Mouse (Mus musculus) ES-E14 (cell line): Measurements from ENCODE around the gene Zcchc7. TPM values are rescaled to one million over a fixed set of nuclear protein-coding genes. Genes with fewer than 3 reads are reported as not detected.

ENCODE experiments used
- DNase-seq: peaks from one replicate; pipeline ENCODE4 v3.0.0-alpha.2; 2013; ENCODE audit warnings: low read depth, low spot score
- H3K27ac ChIP-seq: 2 replicates; pipeline ENCODE4 v1.5.1; 2012; ENCODE audit warnings: low read depth, mild to moderate bottlenecking, low read length, moderate library complexity, mixed read lengths; ENCODE audit not compliant: poor library complexity, insufficient read depth, severe bottlenecking
- H3K36me3 ChIP-seq: 2 replicates; pipeline ENCODE4 v1.6.1; 2012; ENCODE audit warnings: mild to moderate bottlenecking, low read length, moderate library complexity, mixed read lengths; ENCODE audit not compliant: control insufficient read depth, poor library complexity, insufficient read depth, severe bottlenecking
- H3K4me1 ChIP-seq, 2 experiments: fragments of 150-350 bp in 1 of 2; sonication (generic) in 1 of 2; 2 replicates each; pipeline ENCODE4 v1.6.1; 2012; ENCODE audit warnings: low read length in 2 of 2, mild to moderate bottlenecking in 1 of 2, mixed read lengths in 1 of 2; ENCODE audit not compliant: control insufficient read depth in 2 of 2, insufficient read depth in 2 of 2, poor library complexity in 1 of 2
- H3K4me3 ChIP-seq, 2 experiments: fragments of 150-350 bp in 1 of 2; sonication (generic) in 1 of 2; 2 replicates each; pipeline ENCODE4 v1.5.1; 2012; ENCODE audit warnings: low read length in 2 of 2, low read depth in 1 of 2, mild to moderate bottlenecking in 1 of 2, mixed read lengths in 1 of 2; ENCODE audit not compliant: insufficient read depth in 1 of 2, poor library complexity in 1 of 2, severe bottlenecking in 1 of 2
- H3K9ac ChIP-seq: 2 replicates; pipeline ENCODE4 v1.6.1; 2012; ENCODE audit warnings: low read depth, mild to moderate bottlenecking, low read length, mixed read lengths; ENCODE audit not compliant: poor library complexity, insufficient read depth, severe bottlenecking
- H3K9me3 ChIP-seq: fragments of 150-350 bp; sonication (generic); 2 replicates; pipeline ENCODE4 v1.6.1; 2012; ENCODE audit warnings: low read depth, mild to moderate bottlenecking, low read length; ENCODE audit not compliant: control insufficient read depth, insufficient read depth
- CHD2 ChIP-seq: IDR thresholded peaks from 2 replicates; pipeline ENCODE4 v1.6.1; 2014; ENCODE audit warnings: mild to moderate bottlenecking, low read depth, low read length, inconsistent platforms
- HCFC1 ChIP-seq: IDR thresholded peaks from 2 replicates; pipeline ENCODE4 v1.6.1; 2012; ENCODE audit warnings: low read length, inconsistent platforms, borderline replicate concordance; ENCODE audit not compliant: insufficient read depth
- MAFK ChIP-seq: IDR thresholded peaks from 2 replicates; pipeline ENCODE4 v1.6.1; 2014; ENCODE audit warnings: mild to moderate bottlenecking, low read depth, low read length, inconsistent platforms; ENCODE audit not compliant: insufficient read depth
- ZC3H11A ChIP-seq: IDR thresholded peaks from 2 replicates; pipeline ENCODE4 v1.6.1; 2012; ENCODE audit warnings: low read depth, mild to moderate bottlenecking, inconsistent platforms, low read length, borderline replicate concordance
- ZNF384 ChIP-seq: IDR thresholded peaks from 2 replicates; pipeline ENCODE4 v1.6.1; 2012; ENCODE audit warnings: low read depth, low read length, inconsistent platforms
- in situ Hi-C, 2 experiments: fragments of 600-800 bp; cut with MboI; formaldehyde crosslinking; loops; one replicate each; pipeline ENCODE4 v1.15.1; 2025; ENCODE audit warnings: low sequenced_read_pairs in 2 of 2, inconsistent platforms in 1 of 2; ENCODE audit not compliant: unreplicated experiment in 2 of 2
- total RNA-seq: library from RNA; depleted of rRNA; stranded (reverse); fragments of 300-350 nt; gene quantifications from 2 replicates; pipeline ENCODE4 v1.2.3, GENCODE M21; 2012

Gene Zcchc7
- total RNA-seq, 1 experiment, result 25.1 TPM

DNA sequence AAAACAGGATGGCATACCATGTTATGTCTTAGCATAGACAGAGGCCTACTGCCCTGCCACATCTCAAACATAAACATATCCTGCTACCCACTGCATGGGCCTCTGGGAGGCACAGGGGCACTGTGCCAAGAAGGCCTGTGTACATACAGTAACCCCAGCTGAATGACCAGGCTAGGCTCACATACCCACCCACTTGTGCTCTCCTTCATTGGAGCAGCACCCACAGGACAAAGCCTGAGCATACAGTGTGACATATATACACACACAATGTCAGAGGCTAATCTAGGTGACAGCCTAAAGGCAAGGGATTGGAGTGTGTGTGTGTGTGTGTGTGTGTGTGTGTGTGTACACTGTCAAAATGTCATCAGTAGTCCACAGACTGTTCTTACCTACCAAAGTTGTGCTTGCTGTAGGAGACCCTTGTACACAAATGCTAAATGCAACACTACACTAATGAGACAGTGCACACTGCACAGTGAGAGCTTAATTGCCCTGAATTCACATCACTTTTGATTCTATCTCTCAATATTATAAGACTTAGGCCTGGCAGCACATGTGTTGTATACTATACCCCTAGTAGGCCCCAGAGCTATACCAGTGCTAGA lies 46.5 kb upstream of the Zcchc7 start:
- Histone ChIP-seq H3K9ac (no peak overlapping the region), H3K4me3 (no peak overlapping the region), H3K9me3 (no peaks in the 10 kb centered on the region), H3K4me1 (peaks cover 0 to 2% of the 10 kb centered on the region in 2 experiments; a peak in 1 of 4 replicates), H3K36me3 (no peaks in the 10 kb centered on the region), H3K27ac (no peak overlapping the region)
- in situ Hi-C loops, result no loop called here
- no peak for DNase-seq
- TF ChIP-seq ZNF384 (no peak), HCFC1 (no peak), MAFK (no peak), CHD2 (no peak), ZC3H11A (no peak)

- H3K4me1 ChIP-seq, result peaks cover 0 to 2% of the 10 kb centered on the region in 2 experiments; a peak in 1 of 4 replicates
- TF ChIP-seq HCFC1 (no peak), ZNF384 (no peak), ZC3H11A (no peak), MAFK (no peak), CHD2 (no peak)
- no peaks in the 10 kb centered on the region for H3K9me3 ChIP-seq
- no peak for DNase-seq
- peak within 1 kb of the TSS in 1 of 2 experiments; percentile 57; a peak in 1 of 4 replicates for H3K4me3 ChIP-seq
- in situ Hi-C loops, result no loop called here
- no peak within 1 kb of the TSS for H3K9ac ChIP-seq
- no peak within 1 kb of the TSS for H3K27ac ChIP-seq
- H3K36me3 ChIP-seq, result no peaks in the 10 kb centered on the region
Measured at GRCm38 (mm10) chr4:44709740-44710700, 45.7 kb upstream of the Zcchc7 start, which contains the start of gene Pax5. Gene Pax5, minus strand, starts transcription at chr4:44710487.

GRCm38 (mm10) chr4:44710701-44711097 lies 45.0 kb upstream of the Zcchc7 start:
- Histone ChIP-seq H3K27ac (no peak overlapping the region), H3K4me3 (peak overlapping the region in 1 of 2 experiments; percentile 57; a peak in 1 of 4 replicates), H3K9ac (no peak overlapping the region), H3K9me3 (no peaks in the 10 kb centered on the region), H3K36me3 (no peaks in the 10 kb centered on the region), H3K4me1 (peaks cover 0 to 2% of the 10 kb centered on the region in 2 experiments; a peak in 1 of 4 replicates)
- peak; percentile 4 for DNase-seq
- no peak for TF ChIP-seq MAFK
- no peak for TF ChIP-seq CHD2
- TF ChIP-seq ZC3H11A, result no peak
- no peak for TF ChIP-seq HCFC1
- TF ChIP-seq ZNF384, result no peak
- in situ Hi-C loops, result no loop called here

DNA sequence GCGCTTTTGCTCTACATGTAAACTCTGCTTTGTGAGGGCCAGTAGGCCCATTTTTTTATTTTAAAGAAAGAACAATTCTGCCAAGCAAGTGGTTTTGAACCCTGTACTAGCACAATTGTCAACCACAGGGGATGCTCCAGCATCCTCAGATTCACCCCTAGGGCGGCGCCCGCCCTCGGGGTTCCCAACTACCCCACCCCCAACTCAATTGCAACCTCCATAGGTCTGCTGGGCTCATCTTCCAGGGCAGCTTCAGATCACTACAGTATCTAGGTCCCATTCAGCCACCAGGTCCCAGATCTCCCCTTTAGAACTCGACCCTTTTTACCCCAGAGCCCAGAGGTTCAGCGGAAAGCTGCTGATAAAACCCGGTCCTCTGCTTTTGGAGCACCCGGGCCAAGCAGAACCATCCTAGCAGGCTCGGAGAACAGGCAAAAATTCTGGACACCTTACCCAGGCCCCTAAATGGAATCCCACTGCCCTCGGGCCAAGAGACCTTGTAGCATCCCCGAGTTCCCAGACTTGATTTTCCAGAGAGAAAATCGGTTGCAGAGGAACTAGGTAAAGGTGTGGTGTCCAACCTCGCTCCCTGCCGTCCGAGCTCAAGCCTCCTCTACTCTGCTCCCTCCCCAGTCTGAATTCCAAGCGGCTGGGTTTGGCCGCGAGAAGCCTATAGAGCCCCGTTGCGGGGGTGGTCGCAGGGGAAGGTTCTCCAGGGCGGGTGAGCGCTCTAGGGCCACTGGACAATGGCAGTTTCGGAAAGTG lies 44.4 kb upstream of the Zcchc7 start:
- Histone ChIP-seq H3K9me3 (no peaks in the 10 kb centered on the region), H3K36me3 (no peaks in the 10 kb centered on the region), H3K27ac (no peak overlapping the region), H3K4me1 (peaks cover 0 to 2% of the 10 kb centered on the region in 2 experiments; a peak in 1 of 4 replicates), H3K9ac (no peak overlapping the region), H3K4me3 (peak overlapping the region; percentile 34 to 57)
- in situ Hi-C loops, result no loop called here
- no peak for TF ChIP-seq ZNF384
- no peak for TF ChIP-seq ZC3H11A
- TF ChIP-seq CHD2, result no peak
- TF ChIP-seq MAFK, result no peak
- no peak for TF ChIP-seq HCFC1
- peak; percentile 7 for DNase-seq
